Mouse (Mus musculus) natural killer cell, adult 2 months (primary cell): Measurements from ENCODE around the gene Gga1.

ENCODE experiments used
- DNase-seq, 2 experiments: peaks; one replicate each; pipeline ENCODE4 v3.0.0; 2022; ENCODE audit warnings: low spot score in 2 of 2

Gene Gga1

DNA sequence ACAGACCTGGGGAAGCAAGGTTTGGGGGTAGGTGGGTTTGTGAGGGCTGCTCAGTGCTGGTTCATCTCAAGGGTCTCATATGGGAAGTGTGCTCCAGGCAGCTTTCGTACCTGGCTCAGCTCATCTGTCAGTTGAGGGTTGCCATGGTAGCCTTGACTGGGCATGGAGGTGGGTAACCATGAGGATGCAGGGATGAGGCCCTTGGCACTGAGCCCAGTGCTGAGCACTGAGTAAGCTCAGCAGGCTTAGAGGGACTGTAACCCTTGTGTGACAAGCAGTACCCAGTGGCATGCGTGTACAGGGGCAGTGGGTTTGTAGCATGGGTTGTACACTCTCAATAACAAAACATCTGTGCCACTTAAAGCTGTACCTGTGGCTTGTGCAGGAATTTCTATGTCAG lies 61.0 kb downstream of the Gga1 start:
- no peak for DNase-seq

- DNase-seq: no peak
Observed at GRCm38 (mm10) chr15:78940325-78940724, 63.3 kb downstream of the Gga1 start.

GRCm38 (mm10) chr15:78942663-78943062 lies 65.7 kb downstream of the Gga1 start:
- DNase-seq: peak; percentile 36 to 61
